ENCODE assay signal across 15 mouse cellular contexts in the genomic region with DNA sequence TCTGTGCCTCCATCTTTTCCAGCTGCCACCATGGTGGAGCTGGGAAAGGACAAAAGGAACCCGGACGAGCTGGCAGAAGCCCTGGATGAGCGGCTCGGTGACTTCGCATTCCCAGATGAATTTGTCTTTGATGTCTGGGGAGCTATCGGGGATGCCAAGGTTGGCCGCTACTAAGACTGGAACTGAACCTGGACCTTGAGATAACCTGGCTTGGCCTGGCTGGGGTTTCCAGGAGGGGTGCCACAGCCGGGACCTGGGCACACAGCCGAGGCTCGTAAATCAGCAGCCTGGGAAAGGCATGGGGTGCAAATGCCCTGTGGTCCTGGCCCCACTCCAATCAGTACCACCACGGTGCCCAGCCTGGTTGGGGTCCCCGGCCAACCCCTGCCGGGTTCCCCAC. TPM values are rescaled to one million over a fixed set of nuclear protein-coding genes. Genes with fewer than 3 reads are reported as not detected.
DNase-seq lines count a peak whose midpoint lies in the region; ATAC-seq lines count a peak whose summit lies in the region.
"Had no signal": no experiment of that assay in that cellular context is flagged by ENCODE, and none has a peak within 500 bp of the region (broad histone marks: within the 10 kb centered on the region; RNA-seq: fewer than 3 reads in every experiment).

No protein-coding gene starts in this region.

- H3K9me3 ChIP-seq in heart, embryonic 10.5 days = no peaks in the 10 kb centered on the region
- no peaks in the 10 kb centered on the region for H3K9me3 ChIP-seq in kidney, embryonic 15.5 days (replicated peaks)
- H3K9me3 ChIP-seq in kidney, embryonic 14.5 days (ENCODE audit: control insufficient read depth, low read length) = no peaks in the 10 kb centered on the region
- H3K9me3 ChIP-seq in embryonic facial prominence, embryonic 14.5 days (ENCODE audit: control insufficient read depth, low read length) = no peaks in the 10 kb centered on the region
- no peaks in the 10 kb centered on the region for H3K9me3 ChIP-seq in stomach, embryonic 16.5 days (replicated peaks; ENCODE audit: control insufficient read depth, low read length)
- H3K9me3 ChIP-seq in midbrain, embryonic 10.5 days (replicated peaks) = no peaks in the 10 kb centered on the region
- H3K9me3 ChIP-seq: limb, embryonic 12.5 days; liver, embryonic 13.5 days had no signal

- no peak for ATAC-seq in kidney, embryonic 15.5 days (replicated peaks; ENCODE audit: low FRiP score)
- ATAC-seq in kidney, embryonic 14.5 days (ENCODE audit: low FRiP score, low TSS enrichment) = no peak
- no peak for ATAC-seq in embryonic facial prominence, embryonic 14.5 days (ENCODE audit: low read depth)
- ATAC-seq in stomach, embryonic 16.5 days (ENCODE audit: insufficient read depth, low FRiP score) = no peak
- ATAC-seq: midbrain, embryonic 16.5 days had no signal

- peaks cover 67% of the 10 kb centered on the region for H3K4me1 ChIP-seq in heart, embryonic 10.5 days
- peaks cover 95% of the 10 kb centered on the region for H3K4me1 ChIP-seq in kidney, embryonic 15.5 days
- peaks cover 73% of the 10 kb centered on the region for H3K4me1 ChIP-seq in kidney, embryonic 14.5 days (ENCODE audit: control insufficient read depth, insufficient read depth, low read length)
- H3K4me1 ChIP-seq in embryonic facial prominence, embryonic 14.5 days (ENCODE audit: control insufficient read depth, insufficient read depth, low read length) = peaks cover 63% of the 10 kb centered on the region
- peaks cover 81% of the 10 kb centered on the region for H3K4me1 ChIP-seq in stomach, embryonic 16.5 days (ENCODE audit: control insufficient read depth, insufficient read depth, low read length)
- H3K4me1 ChIP-seq in midbrain, embryonic 10.5 days = peaks cover 64% of the 10 kb centered on the region

- H3K27ac ChIP-seq in heart, embryonic 10.5 days = no peak overlapping the region
- H3K27ac ChIP-seq in kidney, embryonic 15.5 days = peak overlapping the region; percentile 88
- H3K27ac ChIP-seq in kidney, embryonic 14.5 days (ENCODE audit: low read depth, low read length) = no peak overlapping the region
- H3K27ac ChIP-seq in embryonic facial prominence, embryonic 14.5 days (replicated peaks; ENCODE audit: low read depth, low read length) = peak overlapping the region; percentile 77; the same call in 1 of the 2 replicates
- H3K27ac ChIP-seq in stomach, embryonic 16.5 days (ENCODE audit: low read length) = peak overlapping the region; percentile 91
- H3K27ac ChIP-seq in midbrain, embryonic 10.5 days (replicated peaks) = no peak overlapping the region
- H3K27ac ChIP-seq: limb, embryonic 12.5 days; liver, embryonic 13.5 days had no signal

- DNase-seq in heart, adult 11 months = peak; percentile 92
- no peak for DNase-seq in heart, embryonic 10.5 days (ENCODE audit: low spot score)
- no peak for DNase-seq in embryonic facial prominence, embryonic 14.5 days (ENCODE audit: low spot score)
- no peak for DNase-seq in midbrain, embryonic 10.5 days (ENCODE audit: low spot score)
- DNase-seq: gastrocnemius, postnatal 14 days; heart, postnatal 14 days; liver, embryonic 13.5 days; lung, postnatal 10 days; right cerebral cortex, adult 18-20 months had no signal

- no peak overlapping the region for H3K9ac ChIP-seq in kidney, embryonic 15.5 days
- no peak overlapping the region for H3K9ac ChIP-seq in kidney, embryonic 14.5 days (ENCODE audit: low read depth, low read length)
- no peak overlapping the region for H3K9ac ChIP-seq in embryonic facial prominence, embryonic 14.5 days (ENCODE audit: low read depth, low read length)
- no peak overlapping the region for H3K9ac ChIP-seq in stomach, embryonic 16.5 days (ENCODE audit: low read length)
- H3K9ac ChIP-seq: limb, embryonic 12.5 days; liver, embryonic 13.5 days had no signal

- peaks cover 23% of the 10 kb centered on the region for H3K27me3 ChIP-seq in heart, embryonic 10.5 days (ENCODE audit: insufficient read depth, poor library complexity, severe bottlenecking)
- H3K27me3 ChIP-seq in kidney, embryonic 15.5 days = 0 out of 2 replicates have a peak, but pooled peaks cover 4% of the 10 kb centered on the region
- no peaks in the 10 kb centered on the region for H3K27me3 ChIP-seq in kidney, embryonic 14.5 days (ENCODE audit: control insufficient read depth, insufficient read depth, low read length)
- no peaks in the 10 kb centered on the region for H3K27me3 ChIP-seq in embryonic facial prominence, embryonic 14.5 days (replicated peaks; ENCODE audit: control insufficient read depth, insufficient read depth, low read length)
- H3K27me3 ChIP-seq in stomach, embryonic 16.5 days (ENCODE audit: control insufficient read depth, insufficient read depth, low read length) = no peaks in the 10 kb centered on the region
- H3K27me3 ChIP-seq in midbrain, embryonic 10.5 days (ENCODE audit: low read depth, poor library complexity, severe bottlenecking) = peaks cover 22% of the 10 kb centered on the region

- WGBS in heart, embryonic 10.5 days = 89% methylated on average over 13 of the region's 13 CpGs
- WGBS in kidney, embryonic 15.5 days = 86% methylated on average over 13 of the region's 13 CpGs
- 86% methylated on average over 13 of the region's 13 CpGs for WGBS in kidney, embryonic 14.5 days
- 87% methylated on average over 13 of the region's 13 CpGs for WGBS in embryonic facial prominence, embryonic 14.5 days
- WGBS in stomach, embryonic 16.5 days = 86% methylated on average over 13 of the region's 13 CpGs
- WGBS in midbrain, embryonic 10.5 days = 94% methylated on average over 13 of the region's 13 CpGs

- no peak overlapping the region for H3K4me2 ChIP-seq in kidney, embryonic 15.5 days
- no peak overlapping the region for H3K4me2 ChIP-seq in kidney, embryonic 14.5 days (replicated peaks; ENCODE audit: low read depth, low read length)
- no peak overlapping the region for H3K4me2 ChIP-seq in embryonic facial prominence, embryonic 14.5 days (ENCODE audit: low read depth, low read length)
- H3K4me2 ChIP-seq in stomach, embryonic 16.5 days (ENCODE audit: low read depth, low read length) = no peak overlapping the region
- H3K4me2 ChIP-seq: heart, embryonic 11.5 days; limb, embryonic 12.5 days; liver, embryonic 13.5 days had no signal

- peaks cover 15% of the 10 kb centered on the region for H3K36me3 ChIP-seq in heart, embryonic 10.5 days
- peaks cover 22% of the 10 kb centered on the region for H3K36me3 ChIP-seq in kidney, embryonic 15.5 days
- H3K36me3 ChIP-seq in kidney, embryonic 14.5 days (ENCODE audit: control insufficient read depth, insufficient read depth, low read length) = peaks cover 12% of the 10 kb centered on the region; the same call in 1 of the 2 replicates
- H3K36me3 ChIP-seq in embryonic facial prominence, embryonic 14.5 days (ENCODE audit: control insufficient read depth, insufficient read depth, low read length) = peaks cover 13% of the 10 kb centered on the region
- peaks cover 11% of the 10 kb centered on the region; the same call in 1 of the 2 replicates for H3K36me3 ChIP-seq in stomach, embryonic 16.5 days (ENCODE audit: control insufficient read depth, insufficient read depth, low read length)
- H3K36me3 ChIP-seq in midbrain, embryonic 10.5 days = peaks cover 37% of the 10 kb centered on the region

- H3K4me3 ChIP-seq in heart, embryonic 10.5 days = no peak overlapping the region
- no peak overlapping the region for H3K4me3 ChIP-seq in kidney, embryonic 15.5 days (replicated peaks)
- H3K4me3 ChIP-seq in kidney, embryonic 14.5 days (ENCODE audit: low read length) = no peak overlapping the region
- no peak overlapping the region for H3K4me3 ChIP-seq in embryonic facial prominence, embryonic 14.5 days (ENCODE audit: low read depth, low read length)
- no peak overlapping the region for H3K4me3 ChIP-seq in stomach, embryonic 16.5 days (replicated peaks; ENCODE audit: low read length)
- no peak overlapping the region for H3K4me3 ChIP-seq in midbrain, embryonic 10.5 days
- H3K4me3 ChIP-seq: limb, embryonic 12.5 days; liver, embryonic 13.5 days had no signal

RNA-seq across cellular contexts. Expression of gene Ptger1, which starts 2.4 kb away (rescaled TPM):
- polyA plus RNA-seq in heart, embryonic 10.5 days (2016; fragmentation: Nextera tagmentation; extraction: Ambion mirVana) = 0.36 and 0.46 TPM in 2 replicates
- 2.4 and 2.9 TPM in 2 replicates for polyA plus RNA-seq in kidney, embryonic 15.5 days (2015; fragmentation: Nextera tagmentation; extraction: Ambion mirVana)
- 0.97 and 1.3 TPM in 2 replicates for polyA plus RNA-seq in kidney, embryonic 14.5 days (2014; fragmentation: Nextera tagmentation; extraction: Ambion mirVana)
- 1.0 and 1.2 TPM in 2 replicates for polyA plus RNA-seq in embryonic facial prominence, embryonic 14.5 days (2014; fragmentation: Nextera tagmentation; extraction: Ambion mirVana)
- 5.7 and 6.3 TPM in 2 replicates for polyA plus RNA-seq in stomach, embryonic 16.5 days (2015; fragmentation: Nextera tagmentation; extraction: Ambion mirVana)
- polyA plus RNA-seq in midbrain, embryonic 10.5 days (2016; fragmentation: Nextera tagmentation; extraction: Ambion mirVana) = 0.29 and 0.38 TPM in 2 replicates

RNA-seq across cellular contexts. Expression of gene Gipc1, which starts 11.6 kb away (rescaled TPM):
- polyA plus RNA-seq in heart, embryonic 10.5 days (2016; fragmentation: Nextera tagmentation; extraction: Ambion mirVana) = 204 and 214 TPM in 2 replicates
- 220 and 221 TPM in 2 replicates for polyA plus RNA-seq in kidney, embryonic 15.5 days (2015; fragmentation: Nextera tagmentation; extraction: Ambion mirVana)
- 168 and 210 TPM in 2 replicates for polyA plus RNA-seq in kidney, embryonic 14.5 days (2014; fragmentation: Nextera tagmentation; extraction: Ambion mirVana)
- 107 and 131 TPM in 2 replicates for polyA plus RNA-seq in embryonic facial prominence, embryonic 14.5 days (2014; fragmentation: Nextera tagmentation; extraction: Ambion mirVana)
- polyA plus RNA-seq in stomach, embryonic 16.5 days (2015; fragmentation: Nextera tagmentation; extraction: Ambion mirVana) = 190 TPM in 2 replicates
- polyA plus RNA-seq in midbrain, embryonic 10.5 days (2016; fragmentation: Nextera tagmentation; extraction: Ambion mirVana) = 233 and 242 TPM in 2 replicates

RNA-seq across cellular contexts. Expression of gene Pkn1, which starts 34.9 kb away (rescaled TPM):
- 21.5 and 23.2 TPM in 2 replicates for polyA plus RNA-seq in heart, embryonic 10.5 days (2016; fragmentation: Nextera tagmentation; extraction: Ambion mirVana)
- 29.3 and 34.6 TPM in 2 replicates for polyA plus RNA-seq in kidney, embryonic 15.5 days (2015; fragmentation: Nextera tagmentation; extraction: Ambion mirVana)
- 23.8 and 36.1 TPM in 2 replicates for polyA plus RNA-seq in kidney, embryonic 14.5 days (2014; fragmentation: Nextera tagmentation; extraction: Ambion mirVana)
- 26.1 and 30.4 TPM in 2 replicates for polyA plus RNA-seq in embryonic facial prominence, embryonic 14.5 days (2014; fragmentation: Nextera tagmentation; extraction: Ambion mirVana)
- 14.7 and 19.9 TPM in 2 replicates for polyA plus RNA-seq in stomach, embryonic 16.5 days (2015; fragmentation: Nextera tagmentation; extraction: Ambion mirVana)
- polyA plus RNA-seq in midbrain, embryonic 10.5 days (2016; fragmentation: Nextera tagmentation; extraction: Ambion mirVana) = 22.8 and 27.0 TPM in 2 replicates

RNA-seq across cellular contexts. Expression of gene Ddx39, which starts 50.9 kb away (rescaled TPM):
- polyA plus RNA-seq in heart, embryonic 10.5 days (2016; fragmentation: Nextera tagmentation; extraction: Ambion mirVana) = 221 and 253 TPM in 2 replicates
- polyA plus RNA-seq in kidney, embryonic 15.5 days (2015; fragmentation: Nextera tagmentation; extraction: Ambion mirVana) = 189 and 192 TPM in 2 replicates
- polyA plus RNA-seq in kidney, embryonic 14.5 days (2014; fragmentation: Nextera tagmentation; extraction: Ambion mirVana) = 193 and 194 TPM in 2 replicates
- polyA plus RNA-seq in embryonic facial prominence, embryonic 14.5 days (2014; fragmentation: Nextera tagmentation; extraction: Ambion mirVana) = 106 and 131 TPM in 2 replicates
- 154 and 167 TPM in 2 replicates for polyA plus RNA-seq in stomach, embryonic 16.5 days (2015; fragmentation: Nextera tagmentation; extraction: Ambion mirVana)
- polyA plus RNA-seq in midbrain, embryonic 10.5 days (2016; fragmentation: Nextera tagmentation; extraction: Ambion mirVana) = 314 and 357 TPM in 2 replicates

RNA-seq across cellular contexts. Expression of gene Dnajb1, which starts 56.1 kb away (rescaled TPM):
- polyA plus RNA-seq in heart, embryonic 10.5 days (2016; fragmentation: Nextera tagmentation; extraction: Ambion mirVana) = 51.9 and 71.5 TPM in 2 replicates
- 59.1 and 60.4 TPM in 2 replicates for polyA plus RNA-seq in kidney, embryonic 15.5 days (2015; fragmentation: Nextera tagmentation; extraction: Ambion mirVana)
- polyA plus RNA-seq in kidney, embryonic 14.5 days (2014; fragmentation: Nextera tagmentation; extraction: Ambion mirVana) = 42.5 and 48.9 TPM in 2 replicates
- 47.2 and 47.5 TPM in 2 replicates for polyA plus RNA-seq in embryonic facial prominence, embryonic 14.5 days (2014; fragmentation: Nextera tagmentation; extraction: Ambion mirVana)
- 69.6 and 74.3 TPM in 2 replicates for polyA plus RNA-seq in stomach, embryonic 16.5 days (2015; fragmentation: Nextera tagmentation; extraction: Ambion mirVana)
- polyA plus RNA-seq in midbrain, embryonic 10.5 days (2016; fragmentation: Nextera tagmentation; extraction: Ambion mirVana) = 73.3 and 85.7 TPM in 2 replicates

Comparison
In these comparisons a context has a peak if more than half of its experiments do, and no peak if none do; other contexts are left out.
1. H3K27ac ChIP-seq: peak in kidney, embryonic 15.5 days (single experiment), embryonic facial prominence, embryonic 14.5 days (single experiment) and stomach, embryonic 16.5 days (single experiment); none in heart, embryonic 10.5 days (single experiment), kidney, embryonic 14.5 days (single experiment) and midbrain, embryonic 10.5 days (single experiment).